Mouse (Mus musculus): ENCODE data around the gene Cdnf. TPM values are rescaled to one million over a fixed set of nuclear protein-coding genes. Genes with fewer than 3 reads are reported as not detected.

Cdnf gene
- polyA plus RNA-seq, 1 experiment = 0.43 TPM

GRCm38 (mm10) chr2:3489816-3490215, 23.0 kb upstream of the Cdnf start:
- H3K27me3 ChIP-seq (ENCODE audit: control insufficient read depth, insufficient read depth, low read length) = no peaks in the 10 kb centered on the region
- TF ChIP-seq CTCF (IDR thresholded peaks at IDR 0.05; ENCODE audit: borderline replicate concordance, control insufficient read depth, extremely low read depth, insufficient read depth, low read length, poor library complexity) = no peak
- H3K36me3 ChIP-seq (ENCODE audit: control insufficient read depth, insufficient read depth, low read length) = peaks cover 54% of the 10 kb centered on the region
- 96% methylated on average over 3 of the region's 3 CpGs for WGBS
- H3K4me3 ChIP-seq (ENCODE audit: control insufficient read depth, insufficient read depth, low read length) = no peak overlapping the region
- no peak for DNase-seq
- no peaks in the 10 kb centered on the region for H3K4me1 ChIP-seq (replicated peaks; ENCODE audit: control insufficient read depth, insufficient read depth, low read length)
- H3K27ac ChIP-seq (ENCODE audit: control insufficient read depth, insufficient read depth, low read length) = no peak overlapping the region

- Histone ChIP-seq H3K4me1 (replicated peaks; ENCODE audit: control insufficient read depth, insufficient read depth, low read length) (no peaks in the 10 kb centered on the region), H3K27me3 (ENCODE audit: control insufficient read depth, insufficient read depth, low read length) (no peaks in the 10 kb centered on the region), H3K36me3 (ENCODE audit: control insufficient read depth, insufficient read depth, low read length) (peaks cover 84% of the 10 kb centered on the region), H3K4me3 (ENCODE audit: control insufficient read depth, insufficient read depth, low read length) (no peak overlapping the region), H3K27ac (ENCODE audit: control insufficient read depth, insufficient read depth, low read length) (no peak overlapping the region)
- TF ChIP-seq CTCF (IDR thresholded peaks at IDR 0.05; ENCODE audit: borderline replicate concordance, control insufficient read depth, extremely low read depth, insufficient read depth, low read length, poor library complexity) (no peak), POLR2A (IDR thresholded peaks at IDR 0.05; ENCODE audit: control insufficient read depth, extremely low read depth, insufficient read depth, low read length, poor library complexity) (no peak)
- no peak for DNase-seq
- WGBS = 95% methylated on average over 3 of the region's 3 CpGs
These were observed 18.9 kb upstream of the Cdnf start for GRCm38 (mm10) chr2:3493833-3494409.

GRCm38 (mm10) chr2:3499543-3499942, 13.3 kb upstream of the Cdnf start:
- WGBS = 92% methylated on average over 6 of the region's 6 CpGs
- no peak overlapping the region for H3K4me3 ChIP-seq (ENCODE audit: control insufficient read depth, insufficient read depth, low read length)
- TF ChIP-seq CTCF (IDR thresholded peaks at IDR 0.05; ENCODE audit: borderline replicate concordance, control insufficient read depth, extremely low read depth, insufficient read depth, low read length, poor library complexity) (no peak), POLR2A (IDR thresholded peaks at IDR 0.05; ENCODE audit: control insufficient read depth, extremely low read depth, insufficient read depth, low read length, poor library complexity) (no peak)

GRCm38 (mm10) chr2:3500886-3501285, 11.9 kb upstream of the Cdnf start:
- 95% methylated on average over 5 of the region's 5 CpGs for WGBS
- TF ChIP-seq POLR2A (IDR thresholded peaks at IDR 0.05; ENCODE audit: control insufficient read depth, extremely low read depth, insufficient read depth, low read length, poor library complexity) (no peak), CTCF (IDR thresholded peaks at IDR 0.05; ENCODE audit: borderline replicate concordance, control insufficient read depth, extremely low read depth, insufficient read depth, low read length, poor library complexity) (no peak)
- Histone ChIP-seq H3K4me1 (replicated peaks; ENCODE audit: control insufficient read depth, insufficient read depth, low read length) (no peaks in the 10 kb centered on the region), H3K27ac (ENCODE audit: control insufficient read depth, insufficient read depth, low read length) (no peak overlapping the region), H3K36me3 (ENCODE audit: control insufficient read depth, insufficient read depth, low read length) (peaks cover 55% of the 10 kb centered on the region), H3K4me3 (ENCODE audit: control insufficient read depth, insufficient read depth, low read length) (no peak overlapping the region), H3K27me3 (ENCODE audit: control insufficient read depth, insufficient read depth, low read length) (no peaks in the 10 kb centered on the region)
- DNase-seq = no peak

More at GRCm38 (mm10) chr2:3499543-3499942, 13.3 kb upstream of the Cdnf start:
- H3K4me1 ChIP-seq (replicated peaks; ENCODE audit: control insufficient read depth, insufficient read depth, low read length) = no peaks in the 10 kb centered on the region
- no peaks in the 10 kb centered on the region for H3K27me3 ChIP-seq (ENCODE audit: control insufficient read depth, insufficient read depth, low read length)
- DNase-seq = no peak
- no peak overlapping the region for H3K27ac ChIP-seq (ENCODE audit: control insufficient read depth, insufficient read depth, low read length)
- peaks cover 56% of the 10 kb centered on the region for H3K36me3 ChIP-seq (ENCODE audit: control insufficient read depth, insufficient read depth, low read length)

GRCm38 (mm10) chr2:3512076-3512475, 754 bp upstream of the Cdnf start:
- peak; percentile 50 for DNase-seq
- WGBS = under 1% methylated on average over 15 of the region's 15 CpGs
- no peaks in the 10 kb centered on the region; the same call in 1 of the 2 replicates for H3K4me1 ChIP-seq (replicated peaks; ENCODE audit: control insufficient read depth, insufficient read depth, low read length)
- TF ChIP-seq CTCF (IDR thresholded peaks at IDR 0.05; ENCODE audit: borderline replicate concordance, control insufficient read depth, extremely low read depth, insufficient read depth, low read length, poor library complexity) = no peak
- no peak for TF ChIP-seq POLR2A (IDR thresholded peaks at IDR 0.05; ENCODE audit: control insufficient read depth, extremely low read depth, insufficient read depth, low read length, poor library complexity)
- peak overlapping the region; percentile 10; the same call in 1 of the 2 replicates for H3K27ac ChIP-seq (ENCODE audit: control insufficient read depth, insufficient read depth, low read length)
- H3K4me3 ChIP-seq (ENCODE audit: control insufficient read depth, insufficient read depth, low read length) = peak overlapping the region; percentile 72
- H3K36me3 ChIP-seq (ENCODE audit: control insufficient read depth, insufficient read depth, low read length) = peaks cover 20% of the 10 kb centered on the region
- no peaks in the 10 kb centered on the region for H3K27me3 ChIP-seq (ENCODE audit: control insufficient read depth, insufficient read depth, low read length)

GRCm38 (mm10) chr2:3522558-3522957, 9.7 kb downstream of the Cdnf start:
- TF ChIP-seq CTCF (IDR thresholded peaks at IDR 0.05; ENCODE audit: borderline replicate concordance, control insufficient read depth, extremely low read depth, insufficient read depth, low read length, poor library complexity) (no peak), POLR2A (IDR thresholded peaks at IDR 0.05; ENCODE audit: control insufficient read depth, extremely low read depth, insufficient read depth, low read length, poor library complexity) (no peak)
- Histone ChIP-seq H3K4me3 (ENCODE audit: control insufficient read depth, insufficient read depth, low read length) (no peak overlapping the region), H3K27me3 (ENCODE audit: control insufficient read depth, insufficient read depth, low read length) (no peaks in the 10 kb centered on the region), H3K4me1 (replicated peaks; ENCODE audit: control insufficient read depth, insufficient read depth, low read length) (no peaks in the 10 kb centered on the region), H3K27ac (ENCODE audit: control insufficient read depth, insufficient read depth, low read length) (no peak overlapping the region), H3K36me3 (ENCODE audit: control insufficient read depth, insufficient read depth, low read length) (no peaks in the 10 kb centered on the region)
- WGBS = 89% methylated on average over 4 of the region's 4 CpGs
- DNase-seq = no peak

- TF ChIP-seq POLR2A (IDR thresholded peaks at IDR 0.05; ENCODE audit: control insufficient read depth, extremely low read depth, insufficient read depth, low read length, poor library complexity) (no peak), CTCF (IDR thresholded peaks at IDR 0.05; ENCODE audit: borderline replicate concordance, control insufficient read depth, extremely low read depth, insufficient read depth, low read length, poor library complexity) (no peak)
These were observed 13.5 kb downstream of the Cdnf start for GRCm38 (mm10) chr2:3526288-3526687.

More at GRCm38 (mm10) chr2:3526288-3526687, 13.5 kb downstream of the Cdnf start:
- H3K27me3 ChIP-seq (ENCODE audit: control insufficient read depth, insufficient read depth, low read length) = no peaks in the 10 kb centered on the region
- no peak for DNase-seq
- WGBS = 73% methylated on average over 6 of the region's 6 CpGs
- H3K4me1 ChIP-seq (replicated peaks; ENCODE audit: control insufficient read depth, insufficient read depth, low read length) = no peaks in the 10 kb centered on the region
- H3K36me3 ChIP-seq (ENCODE audit: control insufficient read depth, insufficient read depth, low read length) = no peaks in the 10 kb centered on the region
- no peak overlapping the region for H3K4me3 ChIP-seq (ENCODE audit: control insufficient read depth, insufficient read depth, low read length)
- H3K27ac ChIP-seq (ENCODE audit: control insufficient read depth, insufficient read depth, low read length) = no peak overlapping the region

Data from thymus, adult 2 months (tissue).